Mouse (Mus musculus) liver, adult 2 months (tissue): Measurements from ENCODE around the gene 4930402H24Rik. TPM values are rescaled to one million over a fixed set of nuclear protein-coding genes. Genes with fewer than 3 reads are reported as not detected.
A peak's percentile ranks its signal among the peaks of the same experiment; 100 is the strongest.

Source experiments
- DNase-seq: peaks from one replicate; pipeline ENCODE4 v3.0.0-alpha.2; 2011; ENCODE audit warnings: low read depth, low spot score; ENCODE audit errors: extremely low read depth
- H3K27ac ChIP-seq: fragments of 200-500 bp; replicated peaks from 2 replicates; pipeline ENCODE4 v1.5.1; 2012; ENCODE audit warnings: low read depth, mild to moderate bottlenecking, control low read depth, inconsistent platforms, low read length; ENCODE audit not compliant: insufficient read depth
- H3K27me3 ChIP-seq: fragments of 200-500 bp; 2 replicates; pipeline ENCODE4 v1.6.1; 2012; ENCODE audit warnings: mild to moderate bottlenecking, moderate library complexity, low read length, inconsistent platforms; ENCODE audit not compliant: control insufficient read depth, insufficient read depth
- H3K36me3 ChIP-seq: fragments of 200-500 bp; 2 replicates; pipeline ENCODE4 v1.6.1; 2012; ENCODE audit warnings: low read length, inconsistent platforms; ENCODE audit not compliant: control insufficient read depth, insufficient read depth
- H3K4me1 ChIP-seq: fragments of 200-500 bp; 2 replicates; pipeline ENCODE4 v1.6.1; 2011; ENCODE audit warnings: low read length; ENCODE audit not compliant: control insufficient read depth, insufficient read depth
- H3K4me3 ChIP-seq: fragments of 200-500 bp; 2 replicates; pipeline ENCODE4 v1.5.1; 2011; ENCODE audit warnings: low read depth, mild to moderate bottlenecking, control low read depth, low read length, moderate library complexity; ENCODE audit not compliant: insufficient read depth
- H3K79me2 ChIP-seq: fragments of 200-500 bp; 2 replicates; pipeline ENCODE4 v1.6.1; 2012; ENCODE audit warnings: inconsistent platforms, mild to moderate bottlenecking, low read length, moderate library complexity; ENCODE audit not compliant: control insufficient read depth, insufficient read depth
- H3K9ac ChIP-seq: fragments of 200-500 bp; 2 replicates; pipeline ENCODE4 v1.6.1; 2012; ENCODE audit warnings: low read depth, mild to moderate bottlenecking, control low read depth, inconsistent platforms, low read length
- CTCF ChIP-seq: fragments of 200-500 bp; IDR thresholded peaks from 2 replicates; pipeline ENCODE4 v1.5.1; 2011; ENCODE audit warnings: low read depth, low read length, control low read depth
- POLR2A ChIP-seq: fragments of 200-500 bp; IDR thresholded peaks from 2 replicates; pipeline ENCODE4 v1.6.1; 2011; ENCODE audit warnings: low read length, control low read depth; ENCODE audit not compliant: insufficient read depth; ENCODE audit errors: extremely low read depth
- WGBS: fragments of 180-500 bp; shearing (Covaris S2); methylation state at CpG from one replicate; pipeline ENCODE4 v1.1.7; 2018; 5-methylcytosine and 5-hydroxymethylcytosine counted together
- polyA plus RNA-seq: library from polyadenylated mRNA; depleted of rRNA; stranded (reverse); fragments of >200 nt; gene quantifications from 2 replicates; pipeline ENCODE4 v1.2.3, GENCODE M21; 2012
- total RNA-seq: library from RNA; depleted of rRNA; stranded (reverse); fragments of >200 nt; gene quantifications from 2 replicates; pipeline ENCODE4 v1.2.3, GENCODE M21; 2014

Gene 4930402H24Rik
- total and polyA plus RNA-seq, 2 experiments, result 14.8 to 18.2 TPM

- 32% methylated on average over 4 of the region's 4 CpGs for WGBS
- H3K9ac ChIP-seq, result no peak overlapping the region
- H3K36me3 ChIP-seq, result peaks cover 21% of the 10 kb centered on the region; the same call in 1 of the 2 replicates
- H3K27ac ChIP-seq, result no peak overlapping the region
- TF ChIP-seq POLR2A (no peak), CTCF (no peak)
- no peak overlapping the region for H3K4me3 ChIP-seq
- DNase-seq, result no peak
- H3K4me1 ChIP-seq, result no peaks in the 10 kb centered on the region
- no peaks in the 10 kb centered on the region for H3K79me2 ChIP-seq
- no peaks in the 10 kb centered on the region for H3K27me3 ChIP-seq
Observed at GRCm38 (mm10) chr2:130706602-130707001, 199.6 kb downstream of the 4930402H24Rik start.

- Histone ChIP-seq H3K4me1 (no peaks in the 10 kb centered on the region), H3K4me3 (no peak overlapping the region), H3K27ac (no peak overlapping the region), H3K79me2 (no peaks in the 10 kb centered on the region), H3K36me3 (peaks cover 11% of the 10 kb centered on the region; the same call in 1 of the 2 replicates), H3K27me3 (no peaks in the 10 kb centered on the region), H3K9ac (no peak overlapping the region)
- DNase-seq, result no peak
- TF ChIP-seq CTCF, result no peak
- no peak for TF ChIP-seq POLR2A
- WGBS, result 88% methylated on average over 6 of the region's 6 CpGs
Observed at GRCm38 (mm10) chr2:130705178-130705577, 201.0 kb downstream of the 4930402H24Rik start.

GRCm38 (mm10) chr2:130704040-130705001, 201.9 kb downstream of the 4930402H24Rik start:
- no peaks in the 10 kb centered on the region for H3K79me2 ChIP-seq
- H3K27me3 ChIP-seq, result no peaks in the 10 kb centered on the region
- DNase-seq, result no peak
- H3K4me3 ChIP-seq, result no peak overlapping the region
- WGBS, result 84% methylated on average over 9 of the region's 9 CpGs
- no peak for TF ChIP-seq CTCF
- TF ChIP-seq POLR2A, result no peak
- no peak overlapping the region for H3K27ac ChIP-seq
- peaks cover 2% of the 10 kb centered on the region; the same call in 1 of the 2 replicates for H3K36me3 ChIP-seq
- H3K9ac ChIP-seq, result no peak overlapping the region
- no peaks in the 10 kb centered on the region for H3K4me1 ChIP-seq

GRCm38 (mm10) chr2:130697821-130698266, 208.4 kb downstream of the 4930402H24Rik start:
- no peak overlapping the region for H3K27ac ChIP-seq
- TF ChIP-seq POLR2A (no peak), CTCF (no peak)
- H3K27me3 ChIP-seq, result peaks cover 19% of the 10 kb centered on the region
- peaks cover 5% of the 10 kb centered on the region; the same call in 1 of the 2 replicates for H3K4me1 ChIP-seq
- DNase-seq, result no peak
- no peaks in the 10 kb centered on the region for H3K79me2 ChIP-seq
- H3K9ac ChIP-seq, result no peak overlapping the region
- WGBS, result 43% methylated on average over 14 of the region's 14 CpGs
- peak overlapping the region; percentile 50; the same call in 1 of the 2 replicates for H3K4me3 ChIP-seq
- no peaks in the 10 kb centered on the region for H3K36me3 ChIP-seq

GRCm38 (mm10) chr2:130697153-130697810, 208.9 kb downstream of the 4930402H24Rik start, which contains the start of gene Slc4a11:
Gene Slc4a11, minus strand, starts transcription at chr2:130697519.
- 1% methylated on average over 60 of the region's 65 CpGs for WGBS

More at GRCm38 (mm10) chr2:130697153-130697810, 208.9 kb downstream of the 4930402H24Rik start, which contains the start of gene Slc4a11:
- DNase-seq, result no peak
- Histone ChIP-seq H3K36me3 (no peaks in the 10 kb centered on the region), H3K79me2 (no peaks in the 10 kb centered on the region), H3K27me3 (peaks cover 19% of the 10 kb centered on the region), H3K9ac (no peak within 1 kb of the TSS), H3K4me3 (peak within 1 kb of the TSS; percentile 50; the same call in 1 of the 2 replicates), H3K27ac (no peak within 1 kb of the TSS), H3K4me1 (peaks cover 5% of the 10 kb centered on the region; the same call in 1 of the 2 replicates)
- TF ChIP-seq CTCF (no peak), POLR2A (no peak)
